Mouse (Mus musculus): ENCODE data around the gene Bmp2k.
A peak's percentile ranks its signal among the peaks of the same experiment; 100 is the strongest.
"Not testable (repeated sequence)": the region's sequence is repeated elsewhere in the genome, so short reads cannot be mapped to it uniquely, and the experiment has no call there.

Bmp2k gene

DNA sequence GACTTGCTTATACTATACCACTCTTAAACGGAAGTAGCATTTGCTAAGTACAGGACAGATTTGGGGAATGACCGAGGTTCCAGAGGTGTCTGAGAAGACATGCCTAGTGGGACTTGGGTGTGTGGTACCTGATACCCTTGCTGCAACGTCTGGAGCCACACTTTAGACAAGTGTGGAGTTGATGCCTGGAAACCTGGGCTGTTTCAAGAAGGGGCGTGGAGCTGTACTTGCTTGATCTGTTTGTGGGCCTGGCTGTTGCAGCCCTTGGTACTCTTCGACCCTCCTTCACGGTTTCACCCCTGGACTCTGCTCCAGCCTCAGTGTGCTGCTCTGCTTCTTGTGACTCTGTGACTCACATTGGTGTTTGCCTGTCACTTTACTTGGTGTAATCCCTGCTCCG lies 5.4 kb downstream of the Bmp2k start:
- DNase-seq: no peak

GRCm38 (mm10) chr5:97004178-97005030 lies 6.9 kb downstream of the Bmp2k start:
- DNase-seq: peak; percentile 25 to 50

GRCm38 (mm10) chr5:97005891-97006290 lies 8.4 kb downstream of the Bmp2k start:
- no peak for DNase-seq

DNA sequence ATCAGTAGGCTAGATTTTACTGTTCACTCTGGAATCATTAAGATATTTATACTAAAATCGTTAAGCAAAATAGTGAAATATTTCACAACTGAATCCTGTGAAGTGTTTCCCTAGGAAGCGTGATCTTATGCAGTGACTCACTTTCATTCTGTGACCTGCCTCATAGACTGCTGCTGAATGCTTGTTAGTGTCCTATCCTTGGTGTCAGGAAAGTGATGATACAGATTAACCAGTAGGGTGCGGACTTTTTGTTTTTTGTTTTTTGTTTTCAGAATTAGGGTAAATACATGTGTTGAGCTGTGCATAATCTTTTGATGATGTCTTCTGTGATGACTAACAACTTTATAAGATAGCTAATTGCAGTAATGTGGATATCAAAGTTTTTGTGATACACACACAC lies 9.4 kb downstream of the Bmp2k start:
- no peak for DNase-seq

GRCm38 (mm10) chr5:97007496-97007895 lies 10.0 kb downstream of the Bmp2k start:
- DNase-seq: no peak

- DNase-seq: not testable (repeated sequence)
Observed at GRCm38 (mm10) chr5:97009140-97009539, 11.7 kb downstream of the Bmp2k start.

GRCm38 (mm10) chr5:97009601-97010335 lies 12.3 kb downstream of the Bmp2k start:
- no peak for DNase-seq

- DNase-seq: peak; percentile 57 to 65
Observed at GRCm38 (mm10) chr5:97015781-97016508, 18.5 kb downstream of the Bmp2k start.

DNA sequence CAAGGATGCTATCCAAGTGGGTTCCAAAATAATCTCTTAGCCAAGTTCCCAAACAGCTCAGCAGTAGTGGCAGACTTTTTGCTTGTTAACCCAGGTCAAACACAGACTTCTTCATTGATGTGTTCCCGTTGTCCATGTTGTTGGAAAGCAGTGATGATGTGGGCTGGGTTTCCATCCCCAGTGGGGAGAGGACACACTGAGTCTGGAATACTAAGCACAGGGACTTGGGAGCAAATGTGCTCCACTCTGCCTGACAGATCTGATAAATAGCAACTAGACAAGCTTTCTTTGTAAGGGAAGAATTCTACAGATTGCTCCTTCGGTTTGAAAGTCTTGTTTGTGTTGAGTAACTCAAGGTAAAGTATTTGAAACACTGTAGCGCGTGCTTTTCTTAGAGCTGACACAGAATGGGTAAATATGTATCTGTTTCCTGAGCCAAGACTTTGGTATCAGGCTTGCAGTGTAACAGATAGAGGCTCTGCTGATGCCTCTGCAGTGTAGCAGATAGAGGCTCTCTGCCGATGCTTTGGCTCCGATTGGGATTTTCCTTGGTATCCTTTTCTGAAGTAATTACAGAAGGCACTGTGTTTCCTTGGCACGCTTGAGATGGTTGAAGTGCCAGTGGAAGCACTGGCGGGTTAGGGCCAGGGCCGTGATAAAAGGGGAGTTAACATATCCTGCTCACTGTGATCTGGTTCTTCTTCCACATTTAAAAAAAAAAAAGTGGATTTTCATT lies 19.5 kb downstream of the Bmp2k start:
- no peak for DNase-seq

GRCm38 (mm10) chr5:97022305-97023278 lies 25.1 kb downstream of the Bmp2k start:
- no peak for DNase-seq

- no peak for DNase-seq
Observed at GRCm38 (mm10) chr5:97024834-97025233, 27.3 kb downstream of the Bmp2k start.

- DNase-seq: no peak
Observed at GRCm38 (mm10) chr5:97025650-97026049, 28.2 kb downstream of the Bmp2k start.

GRCm38 (mm10) chr5:97028004-97028403 lies 30.5 kb downstream of the Bmp2k start:
- DNase-seq: no peak

DNA sequence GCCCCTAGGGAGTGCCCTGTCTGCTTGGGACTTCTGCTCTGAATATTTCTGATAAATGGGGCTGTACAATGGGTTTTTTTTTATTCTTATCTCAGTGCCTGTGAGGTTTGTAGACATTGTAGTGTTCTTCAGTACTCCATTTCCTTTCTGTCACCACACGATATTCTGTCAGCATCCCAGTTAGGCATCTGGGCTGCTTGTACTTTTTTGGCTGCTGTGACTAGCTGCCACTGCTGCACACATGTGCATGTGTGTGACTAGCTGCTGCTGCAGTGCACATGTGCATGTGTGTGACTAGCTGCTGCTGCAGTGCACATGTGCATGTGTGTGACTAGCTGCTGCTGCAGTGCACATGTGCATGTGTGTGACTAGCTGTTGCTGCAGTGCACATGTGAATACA lies 31.4 kb downstream of the Bmp2k start:
- DNase-seq: not testable (repeated sequence)

- DNase-seq: no peak
Observed at GRCm38 (mm10) chr5:97031771-97032170, 34.3 kb downstream of the Bmp2k start.

DNA sequence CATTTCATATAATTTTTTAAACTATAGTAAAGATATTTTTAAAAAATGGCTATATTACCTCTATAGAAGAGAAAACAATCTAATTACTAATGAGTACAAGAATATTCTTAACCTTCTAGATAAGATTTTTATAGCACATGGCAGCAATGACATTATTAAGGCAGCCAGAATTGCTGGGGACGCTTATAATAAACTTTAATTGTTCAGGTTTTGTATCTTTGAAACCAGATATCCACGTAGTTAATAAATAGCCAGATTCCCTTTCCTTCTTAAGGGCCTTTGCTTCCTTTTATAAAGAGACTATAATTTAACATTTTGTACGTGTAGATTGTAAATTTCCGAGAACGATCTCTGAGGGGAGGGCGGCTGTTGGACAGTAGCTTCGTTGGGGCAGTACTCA lies 47.8 kb downstream of the Bmp2k start:
- DNase-seq: no peak

DNA sequence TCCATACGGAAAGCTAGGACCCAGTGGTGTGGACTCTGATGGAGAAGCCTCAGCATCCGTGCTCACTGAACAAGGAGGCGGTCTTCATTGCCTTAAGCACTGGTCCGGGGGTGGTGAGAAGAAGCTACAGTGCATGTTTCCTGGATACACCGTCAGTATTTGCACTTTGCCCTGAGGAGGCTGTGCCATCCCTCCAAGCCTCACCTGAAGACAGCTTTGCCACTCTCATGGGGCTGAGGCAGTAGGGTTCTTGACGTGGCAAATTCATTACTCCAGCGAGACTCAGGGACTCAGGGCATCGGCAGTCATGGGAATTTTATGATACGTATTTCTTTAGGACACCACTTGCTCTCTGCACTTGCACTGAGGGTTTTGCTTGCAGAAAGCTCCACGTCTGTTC lies 49.2 kb downstream of the Bmp2k start:
- DNase-seq: no peak

GRCm38 (mm10) chr5:97048905-97049304 lies 51.4 kb downstream of the Bmp2k start:
- DNase-seq: no peak

DNA sequence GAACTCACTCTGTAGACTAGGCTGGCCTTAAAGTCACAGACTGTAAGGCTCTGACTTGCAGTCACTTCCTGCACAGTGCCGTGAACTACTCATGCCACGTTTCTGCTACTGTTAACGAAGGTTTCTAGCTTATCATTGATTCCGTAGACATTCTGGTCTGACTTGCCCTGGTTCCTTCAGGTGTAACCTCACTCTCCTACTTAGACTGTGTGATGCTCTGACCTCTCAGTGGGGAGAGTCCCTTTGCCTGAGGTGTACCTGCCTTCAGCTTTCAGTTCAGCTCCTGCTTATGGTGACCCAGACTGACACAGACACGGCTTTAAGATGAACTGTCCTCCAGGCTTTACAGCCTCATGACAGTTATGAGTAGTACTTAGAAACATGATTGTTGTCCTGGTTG lies 56.7 kb downstream of the Bmp2k start:
- DNase-seq: no peak

DNA sequence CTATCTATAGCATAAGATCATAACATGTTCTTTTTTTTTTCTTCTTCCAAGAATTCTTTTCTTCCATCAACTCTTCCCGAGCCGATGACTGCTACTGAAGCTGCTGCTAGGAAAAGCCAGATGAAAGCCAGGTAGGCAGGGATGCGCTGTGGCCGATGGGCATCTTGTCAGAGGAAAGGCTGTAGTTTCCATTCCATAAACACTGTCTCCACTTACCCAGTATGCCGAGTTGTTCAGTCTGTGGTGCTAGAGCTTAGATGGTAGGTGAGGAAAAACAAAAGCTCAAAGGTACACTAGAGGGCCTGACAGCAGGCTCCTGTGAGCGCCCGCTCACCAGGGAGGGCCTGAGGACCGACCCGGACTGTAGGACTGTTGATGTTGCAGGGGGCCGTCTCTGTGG lies 57.3 kb downstream of the Bmp2k start:
- DNase-seq: no peak

GRCm38 (mm10) chr5:97055511-97056068 lies 58.1 kb downstream of the Bmp2k start:
- peak in 1 of 2 experiments; percentile 66 for DNase-seq
